Mouse (Mus musculus) right cerebral cortex, postnatal 10 days (tissue): ENCODE measurements around the gene Lnp1.
"Not testable (repeated sequence)": the region's sequence is repeated elsewhere in the genome, so short reads cannot be mapped to it uniquely, and the experiment has no call there.

ENCODE experiments used
- DNase-seq, 2 experiments: peaks; one replicate each; pipeline ENCODE4 v3.0.0; 2021; ENCODE audit warnings: low spot score in 2 of 2

The Lnp1 gene

GRCm38 (mm10) chr16:56928023-56928422 is at the start of gene Lnp1:
Gene Lnp1, minus strand, starts transcription at chr16:56928061.
- no peak for DNase-seq

GRCm38 (mm10) chr16:56974646-56975045 is 46.8 kb upstream of the Lnp1 start:
- DNase-seq = no peak

- DNase-seq = not testable (repeated sequence)
Observed at GRCm38 (mm10) chr16:56958311-56958710, 30.4 kb upstream of the Lnp1 start.

- DNase-seq = no peak
Observed at GRCm38 (mm10) chr16:56949085-56949484, 21.2 kb upstream of the Lnp1 start.

- DNase-seq = no peak
Observed at GRCm38 (mm10) chr16:56942341-56942740, 14.5 kb upstream of the Lnp1 start.

- peak; percentile 23 to 32 for DNase-seq
Observed at GRCm38 (mm10) chr16:56920102-56920657, 7.7 kb downstream of the Lnp1 start.

- no peak for DNase-seq
Observed at GRCm38 (mm10) chr16:56917230-56917629, 10.6 kb downstream of the Lnp1 start.

GRCm38 (mm10) chr16:56908986-56909385 is 18.9 kb downstream of the Lnp1 start:
- DNase-seq = no peak

GRCm38 (mm10) chr16:56902206-56902605 is 25.7 kb downstream of the Lnp1 start:
- not testable (repeated sequence) for DNase-seq

- no peak for DNase-seq
Observed at GRCm38 (mm10) chr16:56891583-56891982, 36.3 kb downstream of the Lnp1 start.

- no peak for DNase-seq
Observed at GRCm38 (mm10) chr16:56886616-56887116, 41.2 kb downstream of the Lnp1 start.

GRCm38 (mm10) chr16:56885824-56886615 is 41.8 kb downstream of the Lnp1 start, which contains the start of gene Tmem45a:
Gene Tmem45a, minus strand, starts transcription at chr16:56886166.
- DNase-seq = peak; percentile 92 to 93

GRCm38 (mm10) chr16:56884811-56885210 is 43.0 kb downstream of the Lnp1 start:
- DNase-seq = no peak

GRCm38 (mm10) chr16:56873410-56873809 is 54.5 kb downstream of the Lnp1 start:
- DNase-seq = no peak

GRCm38 (mm10) chr16:56870458-56870857 is 57.4 kb downstream of the Lnp1 start:
- DNase-seq = no peak

GRCm38 (mm10) chr16:56868361-56868760 is 59.5 kb downstream of the Lnp1 start:
- no peak for DNase-seq

- no peak for DNase-seq
Observed at GRCm38 (mm10) chr16:56867591-56867990, 60.3 kb downstream of the Lnp1 start.
